Mouse (Mus musculus): Measurements from ENCODE around the gene Olfr1260. TPM values are rescaled to one million over a fixed set of nuclear protein-coding genes. Genes with fewer than 3 reads are reported as not detected.

Gene Olfr1260
- not detected in 2 replicates for total RNA-seq (2021)
- long read RNA-seq: 0 reads

- DNase-seq: no peak
Measured at GRCm38 (mm10) chr2:89974184-89974583, at the start of gene Olfr1260. TSS of gene Olfr1260 (plus strand) at chr2:89974340.

GRCm38 (mm10) chr2:89927009-89927408 lies 47.1 kb upstream of the Olfr1260 start, which contains the start of gene Olfr1258:
TSS of gene Olfr1258 (plus strand) at chr2:89927309.
- no peak for DNase-seq

- no peak for DNase-seq
Measured at GRCm38 (mm10) chr2:89948564-89948963, 25.6 kb upstream of the Olfr1260 start, which contains the start of gene Olfr1259. TSS of gene Olfr1259 (minus strand) at chr2:89948664.

- no peak for DNase-seq
Measured at GRCm38 (mm10) chr2:89977709-89978108, 3.6 kb downstream of the Olfr1260 start.

GRCm38 (mm10) chr2:89990921-89991320 lies 16.8 kb downstream of the Olfr1260 start, which contains the start of gene Olfr1261:
TSS of gene Olfr1261 (plus strand) at chr2:89991221.
- no peak for DNase-seq

- DNase-seq: no peak
Measured at GRCm38 (mm10) chr2:89999845-90000244, 25.7 kb downstream of the Olfr1260 start, which contains the start of gene Olfr1262. TSS of gene Olfr1262 (plus strand) at chr2:90000145.

GRCm38 (mm10) chr2:90011831-90012230 lies 37.7 kb downstream of the Olfr1260 start, which contains the start of gene Olfr1263:
TSS of gene Olfr1263 (plus strand) at chr2:90012131.
- no peak for DNase-seq

- DNase-seq: no peak
Measured at GRCm38 (mm10) chr2:90025477-90025876, 51.3 kb downstream of the Olfr1260 start, which contains the start of gene Olfr1264. TSS of gene Olfr1264 (minus strand) at chr2:90025577.

Other genes with a start within 250 kb of the Olfr1260 start
- gene Olfr1252, start 249.3 kb upstream of the Olfr1260 start, total RNA-seq (2021): not detected in 2 replicates
- gene Olfr1253, start 217.2 kb upstream of the Olfr1260 start, total RNA-seq (2021): not detected in 2 replicates
- gene Olfr1254, start 180.7 kb upstream of the Olfr1260 start, total RNA-seq (2021): not detected in 2 replicates
- not detected in 2 replicates for gene Olfr1255, start 162.3 kb upstream of the Olfr1260 start, total RNA-seq (2021)
- not detected in 2 replicates for gene Olfr1256, start 132.8 kb upstream of the Olfr1260 start, total RNA-seq (2021)
- not detected in 2 replicates for gene Olfr48, start 126.1 kb upstream of the Olfr1260 start, total RNA-seq (2021)
- not detected in 2 replicates for gene Olfr1257, start 95.9 kb upstream of the Olfr1260 start, total RNA-seq (2021)
- not detected in 2 replicates for gene Olfr1258, start 47.0 kb upstream of the Olfr1260 start, total RNA-seq (2021)
- gene Olfr1259, start 25.7 kb upstream of the Olfr1260 start, total RNA-seq (2021): not detected in 2 replicates
- gene Olfr1261, start 16.9 kb downstream of the Olfr1260 start, total RNA-seq (2021): not detected in 2 replicates
- gene Olfr1262, start 25.8 kb downstream of the Olfr1260 start, total RNA-seq (2021): not detected in 2 replicates
- gene Olfr1263, start 37.8 kb downstream of the Olfr1260 start, total RNA-seq (2021): not detected in 2 replicates
- not detected in 2 replicates for gene Olfr1264, start 51.2 kb downstream of the Olfr1260 start, total RNA-seq (2021)
- gene Olfr1265, start 61.0 kb downstream of the Olfr1260 start, total RNA-seq (2021): not detected in 2 replicates
- not detected in 2 replicates for gene Olfr140, start 89.3 kb downstream of the Olfr1260 start, total RNA-seq (2021)
- gene Olfr1269, start 147.1 kb downstream of the Olfr1260 start, total RNA-seq (2021): not detected in 2 replicates
- not detected in 2 replicates for gene Olfr32, start 168.0 kb downstream of the Olfr1260 start, total RNA-seq (2021)
- gene Olfr1270, start 178.8 kb downstream of the Olfr1260 start, total RNA-seq (2021): not detected in 2 replicates